In the genomic region with DNA sequence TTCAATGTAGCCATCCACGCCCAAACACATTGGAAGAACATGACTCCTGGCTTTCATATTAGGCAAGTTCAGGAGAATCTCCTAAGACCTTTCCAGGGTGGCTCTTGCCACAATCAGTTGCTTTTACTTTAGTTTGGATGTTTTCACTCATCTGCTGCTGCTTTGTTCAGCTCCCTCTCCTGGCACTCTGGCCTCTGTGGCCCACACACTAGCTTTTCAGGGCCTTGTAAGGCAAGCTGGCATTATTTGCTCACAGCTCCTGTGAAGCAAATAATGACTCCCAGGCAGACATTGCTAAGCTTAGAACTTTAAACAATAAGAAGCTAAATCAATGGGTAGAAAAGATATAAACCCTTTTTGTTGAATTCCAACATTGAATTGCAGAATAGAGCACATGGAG, we compare ENCODE assay signal across 22 mouse cellular contexts.
DNase-seq lines count a peak whose midpoint lies in the region; ATAC-seq and TF ChIP-seq lines count a peak whose summit lies in the region.
"Had no signal": no experiment of that assay in that cellular context is flagged by ENCODE, and none has a peak within 500 bp of the region (broad histone marks: within the 10 kb centered on the region; RNA-seq: fewer than 3 reads in every experiment).

No protein-coding gene starts in this region.

- DNase-seq in forebrain, embryonic 10.5 days (ENCODE audit: extremely low spot score, low spot score): no peak
- no peak for DNase-seq in layer of hippocampus, adult 2 months (ENCODE audit: low spot score in 2 of 2)
- DNase-seq in layer of hippocampus, adult 9-10 months (ENCODE audit: low spot score): no peak
- peak; percentile 44 for DNase-seq in brain, embryonic 14.5 days (ENCODE audit: low read depth)
- DNase-seq in embryo, embryonic 9.5 days (ENCODE audit: extremely low spot score): peak; percentile 4
- DNase-seq: adrenal gland, postnatal 14 days; cerebellum, adult 18-20 months; cerebellum, adult 9-11 months; gastrocnemius, postnatal 14 days; heart, adult 2 months had no signal

- no peak overlapping the region for H3K4me3 ChIP-seq in forebrain, embryonic 10.5 days
- no peak overlapping the region for H3K4me3 ChIP-seq in forebrain, embryonic 13.5 days
- no peak overlapping the region for H3K4me3 ChIP-seq in layer of hippocampus, adult 2 months
- H3K4me3 ChIP-seq: embryonic facial prominence, embryonic 15.5 days; erythroblast, embryonic 14.5 days; forebrain, embryonic 15.5 days; heart, adult 2 months; heart, embryonic 15.5 days had no signal

- 0 out of 2 replicates have a peak overlapping the region, but pooled peaks have one; percentile 0 for H3K27ac ChIP-seq in forebrain, embryonic 10.5 days
- no peak overlapping the region for H3K27ac ChIP-seq in forebrain, embryonic 13.5 days
- no peak overlapping the region for H3K27ac ChIP-seq in layer of hippocampus, adult 2 months
- H3K27ac ChIP-seq: embryonic facial prominence, embryonic 15.5 days; forebrain, embryonic 15.5 days; heart, adult 2 months; heart, embryonic 15.5 days had no signal

- H3K9me3 ChIP-seq in forebrain, embryonic 10.5 days: no peaks in the 10 kb centered on the region
- no peaks in the 10 kb centered on the region for H3K9me3 ChIP-seq in forebrain, embryonic 13.5 days (replicated peaks)
- H3K9me3 ChIP-seq: embryonic facial prominence, embryonic 15.5 days; forebrain, embryonic 15.5 days; heart, embryonic 15.5 days had no signal

- 70% methylated on average over 1 of the region's 1 CpGs for WGBS in forebrain, embryonic 10.5 days
- WGBS in forebrain, embryonic 13.5 days: 65% methylated on average over 1 of the region's 1 CpGs

- no peak for TF ChIP-seq POLR2A in brain, embryonic 14.5 days (IDR thresholded peaks at IDR 0.05; ENCODE audit: borderline replicate concordance, extremely low read depth, insufficient read depth, insufficient read length, poor library complexity, severe bottlenecking)

- H3K4me2 ChIP-seq in forebrain, embryonic 13.5 days: no peak overlapping the region
- H3K4me2 ChIP-seq: embryonic facial prominence, embryonic 15.5 days; forebrain, embryonic 15.5 days; heart, embryonic 11.5 days; heart, embryonic 15.5 days had no signal

- H3K9ac ChIP-seq in forebrain, embryonic 13.5 days: no peak overlapping the region
- H3K9ac ChIP-seq: embryonic facial prominence, embryonic 15.5 days; forebrain, embryonic 15.5 days; heart, embryonic 15.5 days had no signal

- H3K4me1 ChIP-seq in forebrain, embryonic 10.5 days: peaks cover 5% of the 10 kb centered on the region; the same call in 1 of the 2 replicates
- H3K4me1 ChIP-seq in forebrain, embryonic 13.5 days: no peaks in the 10 kb centered on the region; the same call in 1 of the 2 replicates
- H3K4me1 ChIP-seq: embryonic facial prominence, embryonic 15.5 days; heart, embryonic 15.5 days had no signal

- H3K36me3 ChIP-seq in forebrain, embryonic 10.5 days (replicated peaks): no peaks in the 10 kb centered on the region
- no peaks in the 10 kb centered on the region for H3K36me3 ChIP-seq in forebrain, embryonic 13.5 days (ENCODE audit: poor library complexity, severe bottlenecking)
- H3K36me3 ChIP-seq: embryonic facial prominence, embryonic 15.5 days; forebrain, embryonic 15.5 days; heart, embryonic 15.5 days had no signal

- H3K27me3 ChIP-seq in forebrain, embryonic 10.5 days (ENCODE audit: poor library complexity, severe bottlenecking): no peaks in the 10 kb centered on the region
- no peaks in the 10 kb centered on the region for H3K27me3 ChIP-seq in forebrain, embryonic 13.5 days
- H3K27me3 ChIP-seq: CH12.LX; embryonic facial prominence, embryonic 15.5 days; forebrain, embryonic 15.5 days; heart, embryonic 15.5 days; Patski had no signal

- no peak for ATAC-seq in forebrain, embryonic 13.5 days
- ATAC-seq: activated CD4-positive, CD25-positive, alpha-beta regulatory T cell, adult 4 months; hindbrain, embryonic 16.5 days; inflammation-experienced regulatory T-cells, adult 6 months; intestine, postnatal 0 days; Patski had no signal

- 0 out of 2 replicates have a peak, but pooled peaks have one; percentile 16 for TF ChIP-seq CTCF in layer of hippocampus, adult 2 months (conservative IDR thresholded peaks at IDR 0.05)
- TF ChIP-seq CTCF in brain, embryonic 14.5 days (IDR thresholded peaks at IDR 0.05; ENCODE audit: borderline replicate concordance, extremely low read depth, insufficient read depth, insufficient read length): no peak

Comparison
In these comparisons a context has a peak if more than half of its experiments do, and no peak if none do; other contexts are left out.
1. DNase-seq: peak in brain, embryonic 14.5 days (single experiment) and embryo, embryonic 9.5 days (single experiment); none in forebrain, embryonic 10.5 days (single experiment), layer of hippocampus, adult 2 months (0 of 2) and layer of hippocampus, adult 9-10 months (single experiment).